Mouse (Mus musculus) liver (tissue): ENCODE results near the gene Gphn.
A peak's percentile ranks its signal among the peaks of the same experiment; 100 is the strongest.
"Not testable (repeated sequence)": the region's sequence is repeated elsewhere in the genome, so short reads cannot be mapped to it uniquely, and the experiment has no call there.

Source experiments
- DNase-seq: peaks from one replicate; pipeline ENCODE4 v3.0.0-alpha.2; 2020; ENCODE audit warnings: mixed read lengths

Gphn gene

GRCm38 (mm10) chr12:78356472-78356871 is 130.3 kb downstream of the Gphn start:
- no peak for DNase-seq

DNA sequence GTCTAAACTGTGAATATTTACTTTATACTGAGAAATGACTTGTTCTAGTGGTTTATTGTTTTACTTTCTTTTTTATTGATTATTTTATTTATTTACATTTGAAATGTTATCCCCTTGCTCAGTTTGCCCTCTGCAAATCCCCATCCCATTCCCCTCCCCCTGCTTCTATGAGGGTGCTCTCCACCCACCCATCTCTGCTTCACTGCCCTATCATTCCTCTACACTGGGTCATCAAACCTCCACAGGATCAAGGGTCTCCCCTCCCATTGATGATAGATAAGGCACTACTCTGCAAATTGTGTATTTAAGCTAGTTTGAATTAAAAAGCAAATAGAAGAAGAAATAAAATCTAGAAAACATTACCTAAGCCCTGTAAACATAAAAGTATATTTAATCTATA is 163.1 kb downstream of the Gphn start:
- peak; percentile 5 for DNase-seq

- no peak for DNase-seq
Measured at GRCm38 (mm10) chr12:78395297-78395696, 169.1 kb downstream of the Gphn start.

GRCm38 (mm10) chr12:78407518-78407917 is 181.3 kb downstream of the Gphn start:
- DNase-seq = not testable (repeated sequence)

- no peak for DNase-seq
Measured at GRCm38 (mm10) chr12:78522176-78522575, 296.0 kb downstream of the Gphn start.

DNA sequence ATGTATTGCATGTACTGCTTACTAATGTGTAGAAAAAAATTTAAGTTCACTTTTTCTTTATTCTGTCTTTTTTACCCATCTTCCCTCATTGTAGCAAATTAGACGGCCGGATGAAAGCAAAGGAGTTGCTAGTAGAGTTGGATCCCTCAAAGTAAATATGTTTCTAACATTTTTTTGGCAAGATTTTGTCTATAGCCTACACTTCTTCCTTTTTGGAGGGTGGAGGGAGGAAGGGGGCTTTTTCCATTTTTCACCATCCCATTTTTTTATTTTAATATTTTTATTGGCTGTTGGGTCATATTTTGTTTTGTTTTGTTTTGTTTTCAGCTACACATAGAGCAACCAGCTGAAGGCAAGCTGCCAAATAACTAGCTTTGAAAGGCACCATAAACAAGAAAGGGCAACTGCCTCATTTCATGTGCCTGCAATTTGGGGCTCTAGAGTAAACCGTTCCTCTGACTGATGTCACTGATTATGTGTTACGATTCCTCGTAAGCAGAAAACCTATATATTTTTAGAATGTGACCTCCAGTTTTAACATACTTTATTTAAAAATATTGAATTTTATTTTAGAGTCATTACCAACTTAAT is 296.7 kb downstream of the Gphn start:
- no peak for DNase-seq

DNA sequence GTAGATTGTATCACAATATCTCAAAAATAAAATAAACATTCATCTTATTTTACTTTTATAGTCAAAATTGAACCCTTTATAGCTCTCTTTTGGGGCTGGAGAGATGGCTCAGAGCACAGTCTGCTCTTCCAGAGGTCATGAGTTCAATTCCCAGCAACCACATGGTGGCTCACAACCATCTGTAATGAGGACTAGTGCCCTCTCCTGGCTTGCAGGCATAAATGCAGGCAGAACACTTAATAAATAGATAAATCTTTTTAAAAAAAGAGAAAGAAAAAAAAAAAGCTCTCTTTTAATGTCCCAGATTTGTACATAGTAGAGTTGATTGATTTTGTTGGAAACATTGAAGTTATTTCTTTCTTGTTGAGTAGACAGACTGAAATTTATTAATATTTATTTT is 311.4 kb downstream of the Gphn start:
- not testable (repeated sequence) for DNase-seq

GRCm38 (mm10) chr12:78550913-78551312 is 324.7 kb downstream of the Gphn start:
- no peak for DNase-seq

DNA sequence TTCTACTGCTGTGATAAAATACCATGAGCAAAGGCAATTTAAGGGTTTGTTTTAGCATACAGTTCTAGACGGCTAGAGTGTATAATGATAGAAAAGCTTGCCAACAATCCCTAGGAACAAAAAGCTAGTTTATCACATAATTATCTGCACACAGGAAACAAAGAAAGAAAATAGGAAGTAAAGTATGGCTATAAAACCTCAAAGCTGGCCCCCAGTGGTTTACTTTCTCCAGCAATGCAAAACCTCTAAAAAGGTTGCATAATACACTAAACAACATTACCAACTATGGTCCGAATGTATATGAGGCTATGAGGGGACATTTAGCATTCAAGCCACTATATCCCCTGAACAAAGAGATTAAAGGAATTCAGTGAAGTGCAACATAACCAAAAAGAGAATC is 405.6 kb downstream of the Gphn start:
- no peak for DNase-seq

GRCm38 (mm10) chr12:78639466-78639865 is 413.3 kb downstream of the Gphn start:
- no peak for DNase-seq

GRCm38 (mm10) chr12:78640086-78640485 is 413.9 kb downstream of the Gphn start:
- DNase-seq = no peak

DNA sequence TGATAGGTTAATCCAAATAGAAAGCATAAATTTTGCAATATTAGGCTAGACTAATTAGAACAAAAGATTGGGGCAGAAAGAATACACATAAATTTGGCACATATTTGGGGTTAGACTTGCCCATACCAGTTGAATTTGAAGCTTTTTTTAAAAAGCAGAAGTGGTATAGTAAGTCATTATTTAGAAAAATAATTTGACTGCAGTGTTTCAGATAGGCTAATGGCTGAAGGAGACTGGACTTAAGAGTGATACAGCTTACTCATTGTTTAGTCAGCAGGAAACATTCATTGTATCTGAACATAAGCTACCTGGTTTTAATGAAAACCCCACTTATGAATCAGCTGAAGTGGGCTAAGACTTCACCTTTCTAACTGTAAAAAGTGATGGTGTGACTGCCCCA is 415.0 kb downstream of the Gphn start:
- DNase-seq = no peak

GRCm38 (mm10) chr12:78643691-78644090 is 417.5 kb downstream of the Gphn start:
- DNase-seq = no peak

- no peak for DNase-seq
Measured at GRCm38 (mm10) chr12:78645282-78645681, 419.1 kb downstream of the Gphn start.

- no peak for DNase-seq
Measured at GRCm38 (mm10) chr12:78659718-78660304, 433.6 kb downstream of the Gphn start.

GRCm38 (mm10) chr12:78678101-78678806 is 452.1 kb downstream of the Gphn start:
- DNase-seq = no peak

DNA sequence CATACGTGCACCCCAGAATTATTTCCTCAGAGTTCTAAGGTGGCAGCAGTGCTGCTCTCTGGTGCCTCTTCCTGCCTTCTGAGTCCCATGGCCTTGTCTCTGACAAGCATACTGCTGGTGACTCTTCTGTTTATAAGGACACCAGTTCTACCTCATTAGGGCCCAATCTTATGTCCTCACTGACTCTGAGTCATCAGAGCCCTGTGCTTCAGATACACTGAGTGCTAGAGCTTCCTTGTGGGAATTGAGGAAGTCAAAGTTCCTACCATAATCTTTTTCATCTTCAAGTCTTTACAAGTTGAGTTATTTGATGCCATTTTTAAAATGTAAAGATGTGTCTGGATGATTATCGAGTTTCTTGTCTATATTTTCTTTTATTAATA is 452.6 kb downstream of the Gphn start:
- no peak for DNase-seq

DNA sequence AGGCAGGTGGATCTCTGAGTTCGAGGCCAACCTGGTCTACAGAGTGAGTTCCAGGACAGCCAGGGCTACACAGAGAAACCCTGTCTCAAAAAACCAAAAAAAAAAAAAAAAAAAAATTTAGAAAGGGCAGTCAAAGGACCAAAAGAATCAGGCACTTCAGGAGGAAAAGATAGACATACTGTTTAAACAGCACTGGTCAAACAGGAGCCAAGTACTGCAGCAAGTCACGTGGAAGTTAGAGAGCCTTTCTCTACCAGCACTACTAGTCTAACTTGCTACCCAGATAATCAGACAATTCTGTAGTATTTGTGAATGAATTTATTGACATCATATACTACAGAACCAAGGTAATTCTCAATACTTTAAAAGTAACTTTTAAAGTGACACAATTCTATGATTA is 454.9 kb downstream of the Gphn start:
- no peak for DNase-seq

DNA sequence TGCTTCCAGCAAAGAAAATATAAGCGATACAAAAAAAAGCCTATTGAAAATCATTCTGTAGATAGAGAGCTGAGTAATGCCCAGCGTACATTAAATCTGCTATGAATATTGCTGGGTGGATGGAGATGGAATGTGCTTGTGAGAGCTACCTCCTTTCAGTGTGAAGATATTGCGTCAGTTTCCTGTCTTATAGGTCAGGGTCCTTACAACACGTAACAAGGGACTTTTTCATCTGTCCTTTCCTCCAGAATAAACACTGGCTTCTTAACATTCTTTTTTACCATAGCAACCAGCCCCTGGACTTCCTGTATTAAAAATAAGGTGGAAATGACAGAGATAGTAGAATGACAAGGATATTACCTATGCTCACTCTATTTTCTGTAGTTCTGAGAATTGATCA is 456.1 kb downstream of the Gphn start:
- DNase-seq = no peak

GRCm38 (mm10) chr12:78685669-78686215 is 459.6 kb downstream of the Gphn start:
- no peak for DNase-seq

DNA sequence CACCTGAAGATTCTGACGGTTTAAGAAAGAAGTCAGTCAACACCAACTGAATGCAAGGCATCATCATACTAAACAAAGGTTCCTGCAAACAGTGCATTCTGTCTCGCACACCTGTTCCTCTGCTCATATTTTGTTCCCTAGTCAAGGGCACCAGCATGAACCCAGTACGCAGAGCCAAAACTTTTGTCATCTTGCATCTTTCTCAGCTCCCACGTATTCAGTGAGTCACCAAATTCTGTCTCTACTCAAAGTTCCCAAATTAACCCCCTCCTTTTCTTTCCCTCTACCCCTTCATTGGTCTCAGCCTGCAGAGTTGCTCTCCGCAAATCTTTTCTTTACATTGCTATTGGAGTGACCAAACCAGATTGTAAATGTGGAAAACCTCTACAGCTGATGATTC is 462.7 kb downstream of the Gphn start:
- DNase-seq = no peak

GRCm38 (mm10) chr12:78691325-78691724 is 465.1 kb downstream of the Gphn start, which contains the start of gene Fam71d:
Gene Fam71d, plus strand, starts transcription at chr12:78691535.
- no peak for DNase-seq

- no peak for DNase-seq
Measured at GRCm38 (mm10) chr12:78693281-78693680, 467.1 kb downstream of the Gphn start.

DNA sequence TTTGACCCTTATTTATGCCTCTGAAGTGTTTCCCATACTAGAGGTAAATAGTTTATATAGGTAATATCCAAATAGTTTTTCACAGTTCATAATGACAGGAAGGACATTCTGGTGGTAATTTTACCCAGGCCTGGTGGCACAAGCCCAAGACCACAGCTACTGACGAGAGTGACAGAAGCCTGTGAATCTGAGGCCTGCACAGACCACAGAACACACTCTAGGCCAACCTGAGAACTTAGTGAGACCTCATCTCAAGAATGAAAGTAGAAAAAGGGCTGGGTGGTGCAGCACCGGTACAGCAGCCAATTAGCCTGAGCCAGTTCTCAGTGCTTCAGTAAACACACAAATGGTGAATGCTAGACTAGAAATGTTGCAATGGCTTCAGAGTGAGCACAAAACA is 491.6 kb downstream of the Gphn start:
- DNase-seq = no peak
